Mouse (Mus musculus) bone marrow macrophage, adult 2 months (primary cell): ENCODE measurements at regions not wholly inside any gene's neighbourhood (a gene's known extent, or its start where the extent isn't known, plus 50 kb on each side); places are given as distances from the start of the nearest gene placed in this dataset.

Experiments
- CTCF ChIP-seq: IDR thresholded peaks from 2 replicates; pipeline ENCODE4 v1.5.1; 2012; ENCODE audit warnings: low read depth, mild to moderate bottlenecking, low read length, moderate library complexity
- POLR2A ChIP-seq: IDR thresholded peaks from 2 replicates; pipeline ENCODE4 v1.6.1; 2012; ENCODE audit warnings: mild to moderate bottlenecking, low read depth, low read length, borderline replicate concordance

- TF ChIP-seq CTCF, result no peak
- TF ChIP-seq POLR2A, result no peak
These were observed 243.7 kb upstream of the Gk2 start for GRCm38 (mm10) chr5:97700507-97700906.
